Mouse (Mus musculus) lung, embryonic 16.5 days (tissue): ENCODE data around the gene Kmo. TPM values are rescaled to one million over a fixed set of nuclear protein-coding genes. Genes with fewer than 3 reads are reported as not detected.

Experiments
- ATAC-seq: fragments of 200-750 bp; cut with Nextera tagmentation; 2 replicates; pipeline ENCODE4 v1.8.0; 2017; ENCODE audit warnings: low read depth, mild to moderate bottlenecking, moderate library complexity
- H3K27ac ChIP-seq: fragments of 300-500 bp; sonication (generic); 2 replicates; pipeline ENCODE4 v1.5.1; 2014; ENCODE audit warnings: mild to moderate bottlenecking, control low read depth, low read length
- H3K27me3 ChIP-seq: fragments of 300-500 bp; sonication (generic); 2 replicates; pipeline ENCODE4 v1.6.1; 2014; ENCODE audit warnings: low read depth, low read length, mixed read lengths; ENCODE audit not compliant: control insufficient read depth, insufficient read depth
- H3K36me3 ChIP-seq: fragments of 300-500 bp; sonication (generic); 2 replicates; pipeline ENCODE4 v1.6.1; 2014; ENCODE audit warnings: low read length; ENCODE audit not compliant: control insufficient read depth, insufficient read depth
- H3K4me1 ChIP-seq: fragments of 300-500 bp; sonication (generic); replicated peaks from 2 replicates; pipeline ENCODE4 v1.6.1; 2014; ENCODE audit warnings: low read length, mixed read lengths; ENCODE audit not compliant: control insufficient read depth, insufficient read depth
- H3K4me2 ChIP-seq: fragments of 300-500 bp; sonication (generic); 2 replicates; pipeline ENCODE4 v1.6.1; 2014; ENCODE audit warnings: low read depth, low read length, control low read depth
- H3K4me3 ChIP-seq: fragments of 300-500 bp; sonication (generic); 2 replicates; pipeline ENCODE4 v1.5.1; 2014; ENCODE audit warnings: mild to moderate bottlenecking, low read length, control low read depth
- H3K9ac ChIP-seq: fragments of 300-500 bp; sonication (generic); 2 replicates; pipeline ENCODE4 v1.6.1; 2014; ENCODE audit warnings: low read length, control low read depth
- H3K9me3 ChIP-seq: fragments of 300-500 bp; sonication (generic); 2 replicates; pipeline ENCODE4 v1.6.1; 2016; ENCODE audit warnings: low read length; ENCODE audit not compliant: control insufficient read depth
- WGBS: fragments of 180-500 bp; shearing (Covaris S2); extraction: QIAGEN DNeasy Blood & Tissue Kit; methylation state at CpG from one replicate; pipeline ENCODE4 v1.1.7; 2014; 5-methylcytosine and 5-hydroxymethylcytosine counted together
- polyA plus RNA-seq: library from polyadenylated mRNA; unstranded; fragments of >200 nt; fragmentation: Nextera tagmentation; extraction: Ambion mirVana; gene quantifications from 2 replicates; pipeline ENCODE4 v1.2.1, GENCODE M21; 2015

Kmo gene
- polyA plus RNA-seq, 1 experiment from 2014 or later: 0.31 TPM

DNA sequence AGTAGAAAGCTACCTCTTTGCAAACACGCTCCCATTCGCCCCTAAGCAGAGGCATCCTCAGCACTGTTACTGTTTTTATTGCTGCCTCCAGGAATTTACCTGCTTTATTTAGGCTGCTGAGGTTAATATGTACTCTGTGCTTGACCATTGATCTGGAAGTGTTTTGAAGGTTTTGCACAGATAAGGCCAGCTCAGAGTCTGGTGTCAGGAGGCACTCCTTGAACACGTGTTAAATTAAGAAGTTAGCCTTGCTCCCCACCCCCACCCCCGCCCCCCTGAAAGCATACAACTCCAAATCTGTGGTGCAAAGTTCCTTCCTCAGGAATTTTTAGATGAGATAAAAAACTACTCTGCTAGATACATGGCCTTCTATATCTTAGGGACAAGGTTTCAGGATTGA lies 81.0 kb downstream of the Kmo start:
- Histone ChIP-seq H3K27me3 (no peaks in the 10 kb centered on the region), H3K9ac (no peak overlapping the region), H3K27ac (no peak overlapping the region), H3K4me3 (no peak overlapping the region), H3K4me2 (no peak overlapping the region), H3K4me1 (no peaks in the 10 kb centered on the region), H3K9me3 (no peaks in the 10 kb centered on the region; the same call in 1 of the 2 replicates), H3K36me3 (no peaks in the 10 kb centered on the region)
- ATAC-seq: no peak
- 49% methylated on average over 4 of the region's 4 CpGs for whole genome bisulfite sequencing

DNA sequence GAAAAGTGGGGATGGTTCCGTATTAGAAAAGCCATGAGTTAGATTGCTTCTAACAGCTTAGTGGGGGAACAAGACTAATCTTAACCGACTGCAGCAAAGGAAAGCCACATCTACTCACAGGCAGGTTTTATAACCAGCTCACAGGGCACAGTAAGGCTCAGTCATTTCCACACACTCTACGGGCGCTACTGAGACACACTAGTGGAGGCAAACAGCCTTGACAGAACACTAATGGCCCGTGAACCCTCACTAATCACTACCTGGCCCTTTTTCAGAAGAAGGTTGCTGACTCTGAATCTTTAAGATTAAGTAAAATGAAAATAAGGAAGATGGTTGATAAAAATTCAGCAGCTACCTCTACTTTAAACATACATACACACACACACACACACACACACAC lies 87.4 kb downstream of the Kmo start:
- no peaks in the 10 kb centered on the region for H3K4me1 ChIP-seq
- no peak overlapping the region for H3K4me2 ChIP-seq
- no peaks in the 10 kb centered on the region; the same call in 1 of the 2 replicates for H3K9me3 ChIP-seq
- H3K27me3 ChIP-seq: no peaks in the 10 kb centered on the region
- no peak for ATAC-seq
- no peak overlapping the region for H3K9ac ChIP-seq
- H3K36me3 ChIP-seq: no peaks in the 10 kb centered on the region
- H3K27ac ChIP-seq: no peak overlapping the region
- H3K4me3 ChIP-seq: no peak overlapping the region
- WGBS: 67% methylated on average over 5 of the region's 5 CpGs

DNA sequence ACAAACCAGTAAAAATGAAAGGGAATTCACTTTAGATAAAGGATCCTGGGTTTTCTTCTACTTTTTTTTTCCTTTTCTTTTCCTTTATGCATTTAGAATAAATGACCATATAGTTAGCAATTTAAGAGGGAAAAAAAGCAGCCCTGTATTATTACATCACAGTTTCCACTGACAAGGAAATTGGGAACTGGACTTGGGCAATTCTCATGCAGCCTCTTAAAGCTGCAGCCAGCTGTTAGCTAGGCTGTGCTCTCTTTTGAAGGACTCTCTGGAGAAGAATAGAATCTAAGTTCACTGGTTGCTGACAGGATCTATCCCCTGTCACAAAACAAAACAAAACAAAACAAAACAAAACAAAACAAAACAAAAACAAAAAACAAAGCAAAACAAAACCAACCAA lies 87.8 kb downstream of the Kmo start:
- Histone ChIP-seq H3K4me3 (no peak overlapping the region), H3K36me3 (no peaks in the 10 kb centered on the region), H3K4me1 (no peaks in the 10 kb centered on the region), H3K9ac (no peak overlapping the region), H3K4me2 (no peak overlapping the region), H3K27me3 (no peaks in the 10 kb centered on the region), H3K9me3 (no peaks in the 10 kb centered on the region), H3K27ac (no peak overlapping the region)
- ATAC-seq: 0 out of 2 replicates have a peak, but pooled peaks have one; percentile 36

Other genes with a start within 250 kb of the Kmo start
- gene Rgs7, start 127.9 kb upstream of the Kmo start, polyA plus RNA-seq: 0.39 and 0.41 TPM in 2 replicates
- gene Fh1, start 5.3 kb downstream of the Kmo start, polyA plus RNA-seq: 101 and 103 TPM in 2 replicates
- gene Opn3, start 72.4 kb downstream of the Kmo start, polyA plus RNA-seq: 4.5 and 5.4 TPM in 2 replicates
- 2.6 TPM in 2 replicates for gene Chml, start 72.5 kb downstream of the Kmo start, polyA plus RNA-seq
- not detected in 2 replicates for gene Wdr64, start 78.2 kb downstream of the Kmo start, polyA plus RNA-seq